Mouse (Mus musculus): ENCODE results near the gene Aff1.

GRCm38 (mm10) chr5:103806851-103807578, 114.8 kb downstream of the Aff1 start:
- TF ChIP-seq CTCF (IDR thresholded peaks at IDR 0.05; ENCODE audit: borderline replicate concordance, extremely low read depth, insufficient read depth, insufficient read length) (no peak), POLR2A (IDR thresholded peaks at IDR 0.05; ENCODE audit: borderline replicate concordance, extremely low read depth, insufficient read depth, insufficient read length, poor library complexity, severe bottlenecking) (no peak)

All from brain, embryonic 14.5 days (tissue).